Mouse (Mus musculus): ENCODE data around the gene Znhit2. TPM values are rescaled to one million over a fixed set of nuclear protein-coding genes. Genes with fewer than 3 reads are reported as not detected.
A peak's percentile ranks its signal among the peaks of the same experiment; 100 is the strongest.
"Not testable (repeated sequence)": the region's sequence is repeated elsewhere in the genome, so short reads cannot be mapped to it uniquely, and the experiment has no call there.

The Znhit2 gene
- polyA plus RNA-seq, 2 experiments = 32.0 to 36.5 TPM

GRCm38 (mm10) chr19:6040002-6040401 lies 21.0 kb upstream of the Znhit2 start:
- no peak overlapping the region for H3K4me2 ChIP-seq (replicated peaks; ENCODE audit: low read depth, low read length, severe bottlenecking)
- no peak for TF ChIP-seq POLR2A (IDR thresholded peaks at IDR 0.05; ENCODE audit: borderline replicate concordance, extremely low read depth, insufficient read depth, insufficient read length)
- no peaks in the 10 kb centered on the region for H3K27me3 ChIP-seq (ENCODE audit: control insufficient read depth, insufficient read depth, low read length)
- no peak overlapping the region for H3K27ac ChIP-seq (replicated peaks; ENCODE audit: low read depth, low read length)
- no peak overlapping the region for H3K9ac ChIP-seq (ENCODE audit: low read depth, low read length, severe bottlenecking)
- no peak for ATAC-seq (ENCODE audit: low FRiP score, low read depth)
- H3K4me3 ChIP-seq (replicated peaks; ENCODE audit: low read length) = no peak overlapping the region
- H3K4me1 ChIP-seq (ENCODE audit: control insufficient read depth, insufficient read depth, low read length) = no peaks in the 10 kb centered on the region
- no peak for DNase-seq (ENCODE audit: low spot score)
- no peaks in the 10 kb centered on the region for H3K36me3 ChIP-seq (ENCODE audit: control insufficient read depth, insufficient read depth, low read length)
- H3K9me3 ChIP-seq (ENCODE audit: control insufficient read depth, low read length) = no peaks in the 10 kb centered on the region

- DNase-seq (ENCODE audit: low spot score) = no peak
- Histone ChIP-seq H3K4me2 (replicated peaks; ENCODE audit: low read depth, low read length, severe bottlenecking) (no peak overlapping the region), H3K27ac (replicated peaks; ENCODE audit: low read depth, low read length) (0 out of 2 replicates have a peak overlapping the region, but pooled peaks have one; percentile 13), H3K4me3 (replicated peaks; ENCODE audit: low read length) (no peak overlapping the region), H3K36me3 (ENCODE audit: control insufficient read depth, insufficient read depth, low read length) (no peaks in the 10 kb centered on the region), H3K4me1 (ENCODE audit: control insufficient read depth, insufficient read depth, low read length) (peaks cover 5% of the 10 kb centered on the region; the same call in 1 of the 2 replicates), H3K27me3 (ENCODE audit: control insufficient read depth, insufficient read depth, low read length) (no peaks in the 10 kb centered on the region), H3K9ac (ENCODE audit: low read depth, low read length, severe bottlenecking) (no peak overlapping the region), H3K9me3 (ENCODE audit: control insufficient read depth, low read length) (no peaks in the 10 kb centered on the region)
- WGBS = 85% methylated on average over 9 of the region's 9 CpGs
- no peak for TF ChIP-seq POLR2A (IDR thresholded peaks at IDR 0.05; ENCODE audit: borderline replicate concordance, extremely low read depth, insufficient read depth, insufficient read length)
- no peak for ATAC-seq (ENCODE audit: low FRiP score, low read depth)
These were observed 18.7 kb upstream of the Znhit2 start for GRCm38 (mm10) chr19:6042293-6042692.

GRCm38 (mm10) chr19:6044102-6044501 lies 16.9 kb upstream of the Znhit2 start:
- H3K27ac ChIP-seq (replicated peaks; ENCODE audit: low read depth, low read length); ATAC-seq (ENCODE audit: low FRiP score, low read depth); H3K9ac ChIP-seq (ENCODE audit: low read depth, low read length, severe bottlenecking); H3K4me2 ChIP-seq (replicated peaks; ENCODE audit: low read depth, low read length, severe bottlenecking); H3K9me3 ChIP-seq (ENCODE audit: control insufficient read depth, low read length); H3K27me3 ChIP-seq (ENCODE audit: control insufficient read depth, insufficient read depth, low read length); H3K4me3 ChIP-seq (replicated peaks; ENCODE audit: low read length): not testable (repeated sequence)
- DNase-seq (ENCODE audit: low spot score) = peak; percentile 76
- Histone ChIP-seq H3K4me1 (ENCODE audit: control insufficient read depth, insufficient read depth, low read length) (peaks cover 14% of the 10 kb centered on the region), H3K36me3 (ENCODE audit: control insufficient read depth, insufficient read depth, low read length) (peaks cover 13% of the 10 kb centered on the region)
- 70% methylated on average over 4 of the region's 4 CpGs for WGBS

DNA sequence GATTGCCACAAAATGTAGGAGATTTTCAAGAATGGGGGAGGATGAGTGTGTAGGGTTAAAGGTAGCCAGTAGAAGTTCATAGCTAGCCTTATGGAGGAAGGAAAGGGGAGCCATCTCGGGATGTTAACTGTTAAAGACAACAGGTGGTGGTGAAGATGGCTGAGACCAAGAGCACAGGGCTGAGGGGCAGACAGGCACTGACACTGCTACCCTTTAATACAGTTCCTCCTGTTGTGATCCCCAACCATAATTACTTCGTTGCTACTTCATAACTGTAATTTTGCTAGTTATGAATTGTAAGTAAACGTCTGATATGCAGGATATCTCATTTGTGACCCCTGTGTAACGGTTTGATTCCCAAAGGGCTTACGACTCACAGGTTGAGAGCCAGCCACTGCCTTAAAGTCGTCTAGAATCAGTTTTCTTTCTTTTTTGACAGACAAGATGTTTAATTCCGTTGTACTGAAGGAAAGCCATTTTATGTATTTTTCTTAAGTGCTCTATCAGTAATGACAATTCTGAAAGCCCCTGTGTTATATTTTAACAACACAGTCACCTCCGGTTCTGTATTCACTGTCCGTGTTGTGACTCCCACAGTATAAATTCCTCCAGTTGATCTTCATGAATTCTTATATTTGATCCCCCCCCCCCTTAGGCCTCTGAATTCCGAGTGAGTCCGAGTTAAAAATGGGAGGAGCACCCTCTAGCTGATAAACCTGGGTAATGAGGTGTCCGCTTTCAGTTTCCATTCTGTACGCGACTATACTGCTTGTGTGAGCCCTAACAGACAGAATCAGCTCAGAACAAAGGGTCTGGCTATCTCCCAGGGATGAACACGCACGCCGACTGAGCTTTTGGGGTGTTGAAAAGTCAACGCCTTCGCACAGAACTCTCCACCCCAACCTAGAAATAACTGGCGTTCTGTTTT lies 15.4 kb upstream of the Znhit2 start:
- Histone ChIP-seq H3K27me3 (ENCODE audit: control insufficient read depth, insufficient read depth, low read length) (no peaks in the 10 kb centered on the region), H3K9me3 (ENCODE audit: control insufficient read depth, low read length) (no peaks in the 10 kb centered on the region), H3K4me3 (replicated peaks; ENCODE audit: low read length) (peak overlapping the region; percentile 93), H3K4me2 (replicated peaks; ENCODE audit: low read depth, low read length, severe bottlenecking) (peak overlapping the region; percentile 74), H3K9ac (ENCODE audit: low read depth, low read length, severe bottlenecking) (peak overlapping the region; percentile 91), H3K36me3 (ENCODE audit: control insufficient read depth, insufficient read depth, low read length) (peaks cover 28% of the 10 kb centered on the region), H3K27ac (replicated peaks; ENCODE audit: low read depth, low read length) (peak overlapping the region; percentile 99), H3K4me1 (ENCODE audit: control insufficient read depth, insufficient read depth, low read length) (peaks cover 14% of the 10 kb centered on the region)
- 17% methylated on average over 20 of the region's 20 CpGs for WGBS
- DNase-seq (ENCODE audit: low spot score) (no peak), ATAC-seq (ENCODE audit: low FRiP score, low read depth) (peak; percentile 25; the same call in 1 of the 2 replicates)
- TF ChIP-seq POLR2A (IDR thresholded peaks at IDR 0.05; ENCODE audit: borderline replicate concordance, extremely low read depth, insufficient read depth, insufficient read length) = no peak; the same call in 1 of the 2 replicates

DNA sequence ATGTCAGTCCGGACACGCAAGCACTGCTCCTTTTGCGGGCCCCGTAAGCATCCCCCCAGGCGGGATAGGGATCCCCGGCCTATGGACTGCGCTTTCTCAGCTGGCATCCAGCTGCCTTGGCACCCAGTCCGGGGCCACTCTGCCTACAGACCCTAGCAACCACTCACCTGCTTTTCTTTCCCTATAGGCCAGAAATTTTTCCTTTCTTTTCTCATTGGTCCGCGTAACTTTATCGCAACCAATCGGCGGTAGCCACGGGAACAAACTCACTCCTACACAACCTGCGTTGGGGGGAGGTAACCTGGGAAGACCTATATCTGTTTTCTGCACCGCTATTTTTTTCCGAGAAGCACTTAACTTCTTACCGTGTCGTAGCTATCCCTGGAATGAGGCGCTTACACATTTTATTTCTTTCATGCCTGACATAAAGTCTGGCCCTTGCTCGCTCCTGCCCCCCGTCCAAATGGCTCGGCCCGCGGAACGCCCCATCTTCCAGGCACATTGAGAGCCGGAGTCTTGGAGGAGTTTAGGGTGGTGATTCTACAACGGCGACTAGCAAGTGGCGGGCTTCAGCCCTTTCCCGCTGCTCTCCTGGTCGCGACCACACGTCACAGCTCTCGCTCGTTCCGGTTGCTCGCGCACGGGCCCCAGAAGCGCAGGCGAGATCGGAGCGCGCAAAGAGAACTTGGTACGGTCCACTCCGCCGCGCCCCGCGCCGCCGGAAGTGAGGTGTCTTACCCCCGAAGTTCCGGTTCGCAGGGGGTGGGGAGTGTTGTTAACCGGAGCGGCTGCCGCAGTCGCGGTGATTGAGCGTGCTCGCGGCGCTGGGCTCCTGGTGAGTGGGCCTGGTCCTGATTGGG lies 14.5 kb upstream of the Znhit2 start, which contains the start of gene Syvn1:
Gene Syvn1, plus strand, starts transcription at position 283 of the 860 bp plus-strand sequence.
- H3K4me3 ChIP-seq (replicated peaks; ENCODE audit: low read length) = peak within 1 kb of the TSS; percentile 93
- TF ChIP-seq POLR2A (IDR thresholded peaks at IDR 0.05; ENCODE audit: borderline replicate concordance, extremely low read depth, insufficient read depth, insufficient read length) = peak; percentile 25; the same call in 1 of the 2 replicates
- peak; percentile 92 for ATAC-seq (ENCODE audit: low FRiP score, low read depth)
- no peaks in the 10 kb centered on the region for H3K27me3 ChIP-seq (ENCODE audit: control insufficient read depth, insufficient read depth, low read length)
- H3K4me1 ChIP-seq (ENCODE audit: control insufficient read depth, insufficient read depth, low read length) = peaks cover 14% of the 10 kb centered on the region
- DNase-seq (ENCODE audit: low spot score) = peak; percentile 97
- under 1% methylated on average over 65 of the region's 65 CpGs for WGBS
- H3K27ac ChIP-seq (replicated peaks; ENCODE audit: low read depth, low read length) = peak within 1 kb of the TSS; percentile 99
- no peaks in the 10 kb centered on the region for H3K9me3 ChIP-seq (ENCODE audit: control insufficient read depth, low read length)
- peak within 1 kb of the TSS; percentile 74 for H3K4me2 ChIP-seq (replicated peaks; ENCODE audit: low read depth, low read length, severe bottlenecking)
- H3K36me3 ChIP-seq (ENCODE audit: control insufficient read depth, insufficient read depth, low read length) = peaks cover 37% of the 10 kb centered on the region
- peak within 1 kb of the TSS; percentile 91 for H3K9ac ChIP-seq (ENCODE audit: low read depth, low read length, severe bottlenecking)
